Mouse (Mus musculus): ENCODE measurements at regions not wholly inside any gene's neighbourhood (a gene's known extent, or its start where the extent isn't known, plus 50 kb on each side); places are given as distances from the start of the nearest gene placed in this dataset.

GRCm38 (mm10) chrX:114802061-114802460 lies 102.8 kb upstream of the Ube2dnl1 start:
- peak; percentile 66; the same call in 1 of the 2 replicates for ATAC-seq (replicated peaks; ENCODE audit: poor library complexity)

- no peak for ATAC-seq (replicated peaks; ENCODE audit: poor library complexity)
Measured at GRCm38 (mm10) chrX:114816267-114816666, 88.5 kb upstream of the Ube2dnl1 start.

GRCm38 (mm10) chrX:114836906-114837305 lies 67.9 kb upstream of the Ube2dnl1 start:
- ATAC-seq (replicated peaks; ENCODE audit: poor library complexity) = no peak

- ATAC-seq (replicated peaks; ENCODE audit: poor library complexity) = no peak
Measured at GRCm38 (mm10) chrX:114843510-114843909, 61.3 kb upstream of the Ube2dnl1 start.
